Mouse (Mus musculus): Measurements from ENCODE around the gene Scn8a.

Scn8a gene

GRCm38 (mm10) chr15:101095392-101095791 lies 225.7 kb downstream of the Scn8a start:
- DNase-seq (ENCODE audit: low spot score), result no peak
